Mouse (Mus musculus) hindbrain, embryonic 14.5 days (tissue): Measurements from ENCODE around the gene Ino80b. TPM values are rescaled to one million over a fixed set of nuclear protein-coding genes. Genes with fewer than 3 reads are reported as not detected.

Experiments
- ATAC-seq: fragments of 200-750 bp; cut with Nextera tagmentation; 2 replicates; pipeline ENCODE4 v1.8.0; 2017; ENCODE audit warnings: moderate number of reproducible peaks, mild to moderate bottlenecking, moderate TSS enrichment, moderate library complexity; ENCODE audit not compliant: low FRiP score
- DNase-seq: peaks from one replicate; pipeline ENCODE4 v3.0.0-alpha.2; 2015; ENCODE audit warnings: low spot score
- H3K27ac ChIP-seq: fragments of 300-500 bp; sonication (generic); 2 replicates; pipeline ENCODE4 v1.5.1; 2014; ENCODE audit warnings: mild to moderate bottlenecking, moderate library complexity
- H3K27me3 ChIP-seq: fragments of 300-500 bp; sonication (generic); 2 replicates; pipeline ENCODE4 v1.6.1; 2014; ENCODE audit warnings: mild to moderate bottlenecking, low read length, mixed read lengths; ENCODE audit not compliant: control insufficient read depth, insufficient read depth
- H3K36me3 ChIP-seq: fragments of 300-500 bp; sonication (generic); replicated peaks from 2 replicates; pipeline ENCODE4 v1.6.1; 2014; ENCODE audit not compliant: control insufficient read depth, insufficient read depth
- H3K4me1 ChIP-seq: fragments of 300-500 bp; sonication (generic); replicated peaks from 2 replicates; pipeline ENCODE4 v1.6.1; 2014; ENCODE audit warnings: antibody characterized with exemption, low read length, mixed read lengths; ENCODE audit not compliant: control insufficient read depth, insufficient read depth
- H3K4me2 ChIP-seq: fragments of 300-500 bp; sonication (generic); replicated peaks from 2 replicates; pipeline ENCODE4 v1.6.1; 2014; ENCODE audit warnings: mild to moderate bottlenecking, moderate library complexity
- H3K4me3 ChIP-seq: fragments of 300-500 bp; sonication (generic); replicated peaks from 2 replicates; pipeline ENCODE4 v1.5.1; 2014; ENCODE audit warnings: mild to moderate bottlenecking, low read length
- H3K9ac ChIP-seq: fragments of 300-500 bp; sonication (generic); 2 replicates; pipeline ENCODE4 v1.6.1; 2014
- H3K9me3 ChIP-seq: fragments of 300-500 bp; sonication (generic); 2 replicates; pipeline ENCODE4 v1.6.1; 2016; ENCODE audit warnings: low read length; ENCODE audit not compliant: control insufficient read depth
- WGBS: fragments of 180-500 bp; shearing (Covaris S2); extraction: QIAGEN DNeasy Blood & Tissue Kit; methylation state at CpG from one replicate; pipeline ENCODE4 v1.1.7; 2014; 5-methylcytosine and 5-hydroxymethylcytosine counted together
- polyA plus RNA-seq: library from polyadenylated mRNA; unstranded; fragments of >200 nt; fragmentation: Nextera tagmentation; extraction: Ambion mirVana; gene quantifications from 2 replicates; pipeline ENCODE4 v1.2.1, GENCODE M21; 2014

The Ino80b gene
- polyA plus RNA-seq, 1 experiment from 2014 or later: 15.4 TPM

- no peaks in the 10 kb centered on the region for H3K9me3 ChIP-seq
- H3K27ac ChIP-seq: peak overlapping the region; percentile 89
- no peaks in the 10 kb centered on the region for H3K36me3 ChIP-seq
- DNase-seq (no peak), ATAC-seq (no peak)
- WGBS: 14% methylated on average over 5 of the region's 5 CpGs
- H3K4me3 ChIP-seq: peak overlapping the region; percentile 36
- peak overlapping the region; percentile 59 for H3K4me2 ChIP-seq
- H3K4me1 ChIP-seq: peaks cover 18% of the 10 kb centered on the region
- peak overlapping the region; percentile 64 for H3K9ac ChIP-seq
- H3K27me3 ChIP-seq: peaks cover 6% of the 10 kb centered on the region; the same call in 1 of the 2 replicates
Observed at GRCm38 (mm10) chr6:83136291-83136880, 11.2 kb upstream of the Ino80b start.

DNA sequence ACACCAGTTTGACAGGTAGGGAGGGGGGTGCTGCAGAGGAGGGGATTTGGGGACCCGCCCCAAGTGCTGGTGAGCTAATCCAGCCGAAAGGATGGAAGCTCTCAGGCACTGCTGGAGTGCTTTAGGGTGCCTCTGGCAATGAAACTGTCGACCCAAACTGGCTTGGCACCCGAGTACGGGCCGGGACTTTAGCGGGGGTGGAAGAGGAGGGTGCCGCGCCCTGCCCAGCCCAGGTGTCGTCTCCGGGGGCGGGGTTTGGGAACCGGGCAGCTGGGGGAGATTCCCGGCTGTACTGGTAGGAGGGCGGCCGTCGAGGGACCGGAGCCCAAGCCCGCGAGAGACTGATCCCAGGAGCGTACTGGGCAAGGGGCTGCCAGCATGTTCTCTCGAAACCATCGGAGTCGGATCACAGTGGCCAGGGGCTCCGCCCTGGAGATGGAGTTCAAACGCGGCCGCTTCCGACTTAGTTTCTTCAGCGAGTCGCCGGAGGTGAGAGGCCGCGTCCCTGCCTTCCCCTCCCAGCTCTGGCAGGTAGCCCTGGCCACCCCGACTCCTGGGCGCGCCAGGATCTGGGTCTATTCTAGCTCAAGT lies 10.4 kb upstream of the Ino80b start:
- H3K4me2 ChIP-seq: peak overlapping the region; percentile 59
- WGBS: 4% methylated on average over 37 of the region's 37 CpGs
- no peak for ATAC-seq
- H3K9ac ChIP-seq: peak overlapping the region; percentile 45
- H3K4me1 ChIP-seq: peaks cover 18% of the 10 kb centered on the region
- no peaks in the 10 kb centered on the region for H3K36me3 ChIP-seq
- no peaks in the 10 kb centered on the region for H3K9me3 ChIP-seq
- peak overlapping the region; percentile 13 for H3K4me3 ChIP-seq
- H3K27me3 ChIP-seq: peaks cover 6% of the 10 kb centered on the region; the same call in 1 of the 2 replicates
- H3K27ac ChIP-seq: no peak overlapping the region
- no peak for DNase-seq

DNA sequence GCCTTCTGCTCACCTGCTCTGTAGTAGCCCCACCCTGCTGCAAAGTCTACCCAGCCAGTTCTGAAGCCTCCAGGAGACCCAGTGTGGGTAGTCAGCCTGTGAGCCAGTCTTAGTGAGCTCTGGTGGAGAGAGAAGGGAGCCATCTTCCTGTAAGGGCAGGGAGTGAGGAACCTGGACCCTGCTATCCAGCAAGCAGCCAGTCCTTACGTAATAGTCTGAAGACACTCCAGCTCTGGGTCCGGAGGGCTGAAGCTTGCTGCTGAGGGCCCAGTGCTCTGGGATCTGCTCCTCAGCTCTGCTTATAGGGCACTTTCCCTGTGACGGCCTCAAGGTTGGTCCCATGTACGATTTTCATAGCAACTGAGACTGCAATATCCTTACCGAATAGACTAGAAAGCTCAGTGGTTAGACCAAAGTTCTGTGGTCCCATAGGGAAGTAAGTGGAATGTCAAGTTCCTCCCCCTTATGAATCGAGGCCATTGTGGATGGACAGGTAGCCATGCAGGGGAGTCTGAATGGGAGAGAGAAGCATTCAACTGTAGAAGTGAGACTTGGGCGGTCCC lies 9.8 kb upstream of the Ino80b start, which contains the start of gene Rtkn:
Gene Rtkn, plus strand, starts transcription at position 513 of the 563 bp plus-strand sequence.
- DNase-seq: no peak
- H3K4me3 ChIP-seq: peak within 1 kb of the TSS; percentile 13
- peak within 1 kb of the TSS; percentile 45 for H3K9ac ChIP-seq
- H3K27me3 ChIP-seq: peaks cover 6% of the 10 kb centered on the region; the same call in 1 of the 2 replicates
- 68% methylated on average over 7 of the region's 7 CpGs for WGBS
- no peaks in the 10 kb centered on the region for H3K36me3 ChIP-seq
- no peak for ATAC-seq
- H3K4me2 ChIP-seq: peak within 1 kb of the TSS; percentile 59
- no peaks in the 10 kb centered on the region for H3K9me3 ChIP-seq
- H3K4me1 ChIP-seq: peaks cover 18% of the 10 kb centered on the region
- peak within 1 kb of the TSS; percentile 89; the same call in 1 of the 2 replicates for H3K27ac ChIP-seq

- ATAC-seq (no peak), DNase-seq (no peak)
- 70% methylated on average over 3 of the region's 3 CpGs for WGBS
- H3K9ac ChIP-seq: no peak overlapping the region
- H3K27ac ChIP-seq: no peak overlapping the region
- H3K4me2 ChIP-seq: no peak overlapping the region
- peaks cover 6% of the 10 kb centered on the region; the same call in 1 of the 2 replicates for H3K27me3 ChIP-seq
- H3K9me3 ChIP-seq: no peaks in the 10 kb centered on the region
- H3K4me1 ChIP-seq: peaks cover 18% of the 10 kb centered on the region
- H3K36me3 ChIP-seq: no peaks in the 10 kb centered on the region
- H3K4me3 ChIP-seq: no peak overlapping the region
Observed at GRCm38 (mm10) chr6:83134226-83134625, 9.0 kb upstream of the Ino80b start.

DNA sequence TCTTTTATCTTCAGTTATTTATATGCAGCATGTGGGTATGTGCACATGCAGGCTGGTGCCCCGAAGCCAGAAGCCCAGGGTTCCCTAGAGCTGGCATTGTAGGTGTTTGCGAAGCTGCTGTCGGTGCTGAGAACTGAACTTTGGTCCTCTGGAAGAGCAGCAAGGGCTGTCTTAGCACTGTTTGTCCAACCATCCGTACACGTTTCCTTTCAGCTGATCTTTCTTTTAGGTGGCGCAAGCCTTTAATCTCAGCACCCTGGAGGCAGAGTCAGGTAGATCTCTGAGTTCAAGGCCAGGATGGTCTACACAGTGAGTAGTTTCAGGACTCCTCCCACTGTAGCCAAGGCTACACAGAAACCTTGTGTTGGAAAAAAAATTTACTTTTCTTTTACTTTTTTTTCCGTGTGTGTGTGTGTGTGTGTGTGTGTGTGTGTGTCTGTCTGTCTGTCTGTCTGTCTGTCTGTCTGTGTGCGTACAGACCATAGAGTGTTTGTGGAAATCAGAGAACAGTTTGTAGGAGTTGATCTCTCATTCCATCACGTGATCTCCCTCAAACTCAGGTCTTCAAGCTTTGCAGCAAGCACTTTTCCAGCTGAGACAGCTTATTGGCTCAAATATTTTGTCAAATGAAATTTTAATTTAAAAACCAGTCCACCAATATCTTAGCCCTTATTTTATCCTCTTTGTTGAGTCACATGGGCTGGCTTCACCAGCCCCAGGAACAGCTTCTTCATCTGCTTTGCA lies 7.1 kb upstream of the Ino80b start:
- Histone ChIP-seq H3K9me3 (no peaks in the 10 kb centered on the region), H3K27me3 (peaks cover 6% of the 10 kb centered on the region; the same call in 1 of the 2 replicates), H3K4me2 (no peak overlapping the region), H3K4me1 (peaks cover 5% of the 10 kb centered on the region; the same call in 1 of the 2 replicates), H3K9ac (no peak overlapping the region), H3K27ac (no peak overlapping the region), H3K36me3 (no peaks in the 10 kb centered on the region), H3K4me3 (no peak overlapping the region)
- 90% methylated on average over 9 of the region's 9 CpGs for WGBS
- DNase-seq (no peak), ATAC-seq (no peak)

- Histone ChIP-seq H3K4me3 (no peak overlapping the region), H3K9me3 (no peaks in the 10 kb centered on the region), H3K4me2 (no peak overlapping the region), H3K36me3 (no peaks in the 10 kb centered on the region), H3K27me3 (peaks cover 6% of the 10 kb centered on the region; the same call in 1 of the 2 replicates), H3K27ac (no peak overlapping the region), H3K9ac (no peak overlapping the region), H3K4me1 (no peaks in the 10 kb centered on the region)
- DNase-seq (no peak), ATAC-seq (no peak)
- 81% methylated on average over 6 of the region's 6 CpGs for WGBS
Observed at GRCm38 (mm10) chr6:83131469-83132034, 6.3 kb upstream of the Ino80b start.

DNA sequence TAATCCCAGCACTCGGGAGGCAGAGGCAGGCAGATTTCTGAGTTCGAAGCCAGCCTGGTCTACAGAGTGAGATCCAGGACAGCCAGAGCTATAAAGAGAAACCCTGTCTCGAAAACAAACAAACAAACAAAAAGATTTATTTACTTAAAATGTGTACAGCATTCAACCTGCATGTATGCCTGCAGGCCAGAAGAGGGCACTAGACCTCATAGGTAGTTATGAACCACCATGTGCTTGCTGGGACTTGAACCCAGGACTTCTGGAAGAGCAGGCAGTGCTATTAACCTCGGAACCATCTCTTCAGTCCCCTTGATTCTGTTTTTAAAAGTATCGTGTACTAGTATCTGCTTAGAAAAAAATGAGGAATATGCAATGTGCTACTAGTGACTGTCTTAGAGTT lies 2.2 kb upstream of the Ino80b start:
- ATAC-seq: no peak
- WGBS: 98% methylated on average over 5 of the region's 5 CpGs
- Histone ChIP-seq H3K4me1 (peaks cover 21% of the 10 kb centered on the region), H3K4me3 (no peak overlapping the region), H3K4me2 (no peak overlapping the region), H3K36me3 (no peaks in the 10 kb centered on the region), H3K27me3 (no peaks in the 10 kb centered on the region), H3K9ac (no peak overlapping the region), H3K27ac (no peak overlapping the region), H3K9me3 (no peaks in the 10 kb centered on the region)
- no peak for DNase-seq

- WGBS: under 1% methylated on average over 30 of the region's 30 CpGs
- Histone ChIP-seq H3K27me3 (no peaks in the 10 kb centered on the region), H3K4me1 (peaks cover 32% of the 10 kb centered on the region), H3K4me2 (peak overlapping the region; percentile 88), H3K27ac (0 out of 2 replicates have a peak overlapping the region, but pooled peaks have one; percentile 38), H3K9me3 (no peaks in the 10 kb centered on the region), H3K9ac (peak overlapping the region; percentile 55), H3K4me3 (peak overlapping the region; percentile 53), H3K36me3 (peaks cover under 1% of the 10 kb centered on the region; the same call in 1 of the 2 replicates)
- DNase-seq (peak; percentile 97), ATAC-seq (peak; percentile 15; the same call in 1 of the 2 replicates)
Observed at GRCm38 (mm10) chr6:83124851-83125312, 349 bp downstream of the Ino80b start.
